Mouse (Mus musculus): Measurements from ENCODE around the gene Cxcr2. TPM values are rescaled to one million over a fixed set of nuclear protein-coding genes. Genes with fewer than 3 reads are reported as not detected.
A peak's percentile ranks its signal among the peaks of the same experiment; 100 is the strongest.

The Cxcr2 gene
- polyA plus RNA-seq, 1 experiment from 2014 or later, result 0.07 TPM

DNA sequence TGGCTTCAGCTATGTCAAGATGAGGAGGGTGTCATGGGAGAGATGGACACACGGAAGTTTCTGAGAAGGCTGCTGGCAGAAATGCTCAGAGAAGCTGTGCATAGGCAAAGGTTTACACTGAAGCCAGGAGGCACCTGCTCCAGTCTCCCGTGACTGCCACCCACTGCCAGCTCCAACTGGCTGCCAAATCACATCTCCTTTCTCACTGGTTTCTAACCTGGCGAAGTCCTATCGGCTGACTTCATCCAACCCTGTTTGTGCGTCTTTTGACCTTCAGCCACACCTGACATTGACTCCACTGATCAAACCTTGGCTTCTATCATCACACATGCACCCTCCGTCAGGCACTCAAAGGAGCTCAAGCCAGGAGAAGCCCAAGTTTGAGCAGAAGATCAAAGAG lies 35.9 kb upstream of the Cxcr2 start:
- no peak for ATAC-seq (replicated peaks; ENCODE audit: insufficient number of reproducible peaks, low FRiP score, low TSS enrichment)
- H3K9me3 ChIP-seq (replicated peaks; ENCODE audit: control insufficient read depth, low read length), result no peaks in the 10 kb centered on the region
- H3K27me3 ChIP-seq (ENCODE audit: control insufficient read depth, insufficient read depth, low read length), result peaks cover 19% of the 10 kb centered on the region
- no peaks in the 10 kb centered on the region for H3K36me3 ChIP-seq (ENCODE audit: control insufficient read depth, insufficient read depth, low read length)
- peaks cover 10% of the 10 kb centered on the region; the same call in 1 of the 2 replicates for H3K4me1 ChIP-seq (ENCODE audit: control insufficient read depth, insufficient read depth, low read length)
- no peak overlapping the region for H3K27ac ChIP-seq (ENCODE audit: low read depth, low read length)
- H3K4me3 ChIP-seq (ENCODE audit: low read depth, low read length), result no peak overlapping the region
- no peak overlapping the region for H3K9ac ChIP-seq (ENCODE audit: low read depth, low read length)
- H3K4me2 ChIP-seq, result no peak overlapping the region
- WGBS (ENCODE audit: insufficient replicate concordance), result 80% methylated on average over 6 of the region's 6 CpGs

DNA sequence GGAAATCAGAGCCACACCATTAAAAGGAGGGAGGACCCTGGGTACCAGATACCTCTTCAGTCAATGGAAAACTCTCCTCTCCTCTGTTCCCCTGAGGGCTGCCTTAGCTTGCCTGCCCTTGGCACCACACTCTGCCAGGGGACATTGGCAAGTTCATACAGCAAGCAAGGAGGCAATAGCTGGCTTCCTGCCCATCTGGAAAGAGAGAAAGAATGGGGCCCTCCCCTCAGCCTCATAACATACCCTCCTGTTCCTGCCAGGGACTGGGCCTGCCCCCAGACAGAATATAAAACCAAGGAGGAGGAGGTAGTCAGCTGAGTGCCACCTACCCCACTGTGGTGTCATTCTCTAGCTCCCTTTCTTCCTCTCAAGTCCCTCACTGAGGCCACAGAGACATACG lies 34.7 kb upstream of the Cxcr2 start:
- Histone ChIP-seq H3K4me2 (no peak overlapping the region), H3K36me3 (ENCODE audit: control insufficient read depth, insufficient read depth, low read length) (no peaks in the 10 kb centered on the region), H3K4me1 (ENCODE audit: control insufficient read depth, insufficient read depth, low read length) (peaks cover 12% of the 10 kb centered on the region), H3K9ac (ENCODE audit: low read depth, low read length) (no peak overlapping the region), H3K27ac (ENCODE audit: low read depth, low read length) (no peak overlapping the region), H3K9me3 (replicated peaks; ENCODE audit: control insufficient read depth, low read length) (no peaks in the 10 kb centered on the region), H3K27me3 (ENCODE audit: control insufficient read depth, insufficient read depth, low read length) (peaks cover 26% of the 10 kb centered on the region), H3K4me3 (ENCODE audit: low read depth, low read length) (no peak overlapping the region)
- no peak for ATAC-seq (replicated peaks; ENCODE audit: insufficient number of reproducible peaks, low FRiP score, low TSS enrichment)
- WGBS (ENCODE audit: insufficient replicate concordance), result 88% methylated on average over 1 of the region's 1 CpGs

DNA sequence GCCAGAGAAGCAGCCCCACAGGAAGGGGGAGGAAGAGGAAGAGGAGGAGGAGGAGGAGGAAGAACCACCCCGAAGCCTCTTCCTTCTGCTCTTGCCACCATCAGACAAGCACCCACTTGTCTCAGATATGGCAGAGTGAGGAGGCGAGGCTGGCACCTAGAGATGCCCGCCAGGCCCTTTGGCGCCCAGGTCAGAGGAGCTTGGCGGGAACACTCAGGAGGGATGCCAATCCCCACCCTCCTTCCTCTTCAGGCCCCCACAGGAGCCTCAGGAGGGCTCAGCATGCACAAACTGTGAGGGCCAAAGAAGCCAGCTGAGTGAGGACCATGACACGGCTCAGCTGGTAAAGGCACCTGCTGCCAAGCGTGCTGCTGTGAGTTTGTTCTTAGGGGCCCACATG lies 32.7 kb upstream of the Cxcr2 start:
- H3K4me2 ChIP-seq, result no peak overlapping the region
- peaks cover 17% of the 10 kb centered on the region for H3K4me1 ChIP-seq (ENCODE audit: control insufficient read depth, insufficient read depth, low read length)
- H3K4me3 ChIP-seq (ENCODE audit: low read depth, low read length), result no peak overlapping the region
- no peaks in the 10 kb centered on the region for H3K36me3 ChIP-seq (ENCODE audit: control insufficient read depth, insufficient read depth, low read length)
- H3K27me3 ChIP-seq (ENCODE audit: control insufficient read depth, insufficient read depth, low read length), result peaks cover 33% of the 10 kb centered on the region
- H3K9ac ChIP-seq (ENCODE audit: low read depth, low read length), result no peak overlapping the region
- no peaks in the 10 kb centered on the region for H3K9me3 ChIP-seq (replicated peaks; ENCODE audit: control insufficient read depth, low read length)
- WGBS (ENCODE audit: insufficient replicate concordance), result 73% methylated on average over 7 of the region's 7 CpGs
- no peak overlapping the region for H3K27ac ChIP-seq (ENCODE audit: low read depth, low read length)
- no peak for ATAC-seq (replicated peaks; ENCODE audit: insufficient number of reproducible peaks, low FRiP score, low TSS enrichment)

DNA sequence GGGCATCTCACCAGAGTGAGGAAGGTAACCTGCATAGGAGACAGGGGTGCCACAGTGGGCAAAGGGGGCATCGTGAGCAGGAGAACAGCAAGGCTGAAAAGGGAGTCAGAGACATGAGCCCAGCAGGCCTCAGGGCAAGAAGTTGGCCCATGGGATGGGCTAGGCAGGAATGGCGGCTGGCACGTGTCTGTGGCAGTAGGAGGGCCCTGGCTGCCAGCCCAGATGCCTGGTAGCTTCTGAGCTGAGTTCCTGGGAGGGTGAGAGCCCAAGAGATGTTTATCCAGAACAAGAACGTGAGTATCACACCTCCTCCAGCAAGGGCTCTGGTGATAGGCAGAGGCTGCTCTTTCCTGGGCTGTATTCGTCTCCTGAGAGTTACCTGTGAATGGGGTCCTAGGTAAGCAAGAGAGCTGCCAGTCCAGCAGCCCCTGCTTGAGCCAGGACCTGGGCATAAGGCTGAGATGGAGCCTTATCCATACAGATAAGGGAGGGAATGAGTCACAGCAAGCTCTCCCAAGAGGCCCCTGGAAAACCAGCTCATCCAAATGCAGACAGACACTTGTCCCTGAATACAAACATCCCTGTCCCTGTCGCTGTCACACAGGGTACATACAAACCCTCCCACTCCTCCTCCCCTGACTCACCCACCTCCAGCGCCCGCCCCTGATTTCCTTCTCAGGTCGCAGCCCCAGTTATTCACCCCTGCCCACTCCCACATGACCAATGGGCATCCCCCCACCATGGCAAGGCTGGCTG lies 31.8 kb upstream of the Cxcr2 start:
- Histone ChIP-seq H3K4me1 (ENCODE audit: control insufficient read depth, insufficient read depth, low read length) (peaks cover 17% of the 10 kb centered on the region), H3K27me3 (ENCODE audit: control insufficient read depth, insufficient read depth, low read length) (peaks cover 32% of the 10 kb centered on the region), H3K9me3 (replicated peaks; ENCODE audit: control insufficient read depth, low read length) (no peaks in the 10 kb centered on the region), H3K36me3 (ENCODE audit: control insufficient read depth, insufficient read depth, low read length) (no peaks in the 10 kb centered on the region), H3K4me2 (no peak overlapping the region), H3K9ac (ENCODE audit: low read depth, low read length) (no peak overlapping the region), H3K4me3 (ENCODE audit: low read depth, low read length) (no peak overlapping the region), H3K27ac (ENCODE audit: low read depth, low read length) (no peak overlapping the region)
- ATAC-seq (replicated peaks; ENCODE audit: insufficient number of reproducible peaks, low FRiP score, low TSS enrichment), result no peak
- 43% methylated on average over 9 of the region's 9 CpGs for WGBS (ENCODE audit: insufficient replicate concordance)

DNA sequence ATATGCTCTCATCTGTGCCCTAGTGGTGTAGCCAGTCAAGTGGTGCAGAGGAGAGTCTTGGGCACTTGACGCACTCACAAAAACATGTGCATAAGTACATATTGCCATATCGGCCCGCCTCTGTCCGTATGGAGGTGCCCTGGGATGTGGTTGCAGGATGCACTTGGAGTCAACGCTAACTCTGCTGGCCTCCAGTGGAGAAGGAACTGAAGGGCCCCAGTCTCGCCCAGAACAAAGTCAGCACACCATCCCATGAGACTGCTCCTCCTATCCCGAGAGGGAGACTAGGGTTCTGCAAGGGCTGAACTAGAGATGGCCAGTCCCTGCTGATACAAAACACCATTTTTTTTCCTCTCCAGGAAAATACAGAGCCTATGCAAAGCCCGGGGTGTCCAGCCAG lies 30.6 kb upstream of the Cxcr2 start:
- no peak overlapping the region for H3K4me3 ChIP-seq (ENCODE audit: low read depth, low read length)
- peaks cover 17% of the 10 kb centered on the region for H3K4me1 ChIP-seq (ENCODE audit: control insufficient read depth, insufficient read depth, low read length)
- H3K9me3 ChIP-seq (replicated peaks; ENCODE audit: control insufficient read depth, low read length), result no peaks in the 10 kb centered on the region
- no peak overlapping the region for H3K9ac ChIP-seq (ENCODE audit: low read depth, low read length)
- no peak for ATAC-seq (replicated peaks; ENCODE audit: insufficient number of reproducible peaks, low FRiP score, low TSS enrichment)
- H3K27ac ChIP-seq (ENCODE audit: low read depth, low read length), result no peak overlapping the region
- 53% methylated on average over 8 of the region's 8 CpGs for whole genome bisulfite sequencing (ENCODE audit: insufficient replicate concordance)
- H3K27me3 ChIP-seq (ENCODE audit: control insufficient read depth, insufficient read depth, low read length), result peaks cover 32% of the 10 kb centered on the region
- H3K36me3 ChIP-seq (ENCODE audit: control insufficient read depth, insufficient read depth, low read length), result no peaks in the 10 kb centered on the region
- peak overlapping the region; percentile 96 for H3K4me2 ChIP-seq

DNA sequence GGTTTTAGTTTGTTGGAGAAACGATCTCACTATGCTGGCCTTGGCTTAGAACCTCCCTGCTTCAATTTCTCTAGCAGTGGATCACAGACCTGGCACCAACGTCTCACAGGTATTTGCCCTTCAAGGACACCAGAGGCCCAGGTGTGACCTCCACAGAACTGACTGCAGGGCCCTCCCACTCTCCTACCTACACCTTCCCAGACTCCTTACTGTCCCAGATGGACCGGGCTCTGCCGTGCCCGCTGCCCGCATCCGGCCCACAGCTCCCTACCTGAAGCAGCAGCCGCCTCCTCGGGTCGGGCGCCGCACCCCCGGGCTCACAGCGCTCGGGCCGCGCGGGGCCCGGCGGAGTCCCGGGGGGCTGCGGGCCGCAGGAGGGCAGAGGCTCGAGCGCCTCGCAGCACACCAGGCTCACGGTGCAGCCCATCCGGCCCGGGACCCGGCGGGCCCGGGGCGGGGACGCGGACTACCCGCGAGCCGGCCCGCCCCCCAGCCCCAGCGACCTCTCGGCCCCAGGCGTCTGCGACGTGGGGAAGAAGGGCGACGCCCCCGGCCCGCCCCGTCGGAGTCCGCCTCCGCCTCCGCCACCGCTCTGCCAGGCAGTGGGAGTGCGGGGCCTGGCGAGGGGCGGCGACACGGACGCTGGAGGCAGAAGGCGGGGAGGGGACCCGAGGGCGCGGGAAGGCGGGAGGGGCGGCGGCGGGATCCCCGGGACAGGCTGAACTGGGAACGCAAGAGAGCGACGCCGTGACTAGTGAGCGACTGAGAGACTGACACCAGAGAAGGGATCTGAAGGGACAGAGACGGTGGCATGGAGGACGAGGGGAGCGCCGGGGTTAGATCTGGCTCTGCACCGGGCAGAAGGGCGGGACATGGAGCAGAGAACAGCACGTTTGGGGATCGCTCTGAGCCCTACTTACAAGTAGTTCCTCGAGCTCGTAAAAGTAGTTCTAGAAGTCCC lies 29.5 kb upstream of the Cxcr2 start, which contains the start of gene Tns1:
Tns1 (minus strand) TSS at position 429 of the 961 bp plus-strand sequence.
- peak within 1 kb of the TSS; percentile 96 for H3K4me2 ChIP-seq
- 0 out of 2 replicates have a peak within 1 kb of the TSS, but pooled peaks have one; percentile 22 for H3K27ac ChIP-seq (ENCODE audit: low read depth, low read length)
- H3K4me3 ChIP-seq (ENCODE audit: low read depth, low read length), result peak within 1 kb of the TSS; percentile 60
- 1% methylated on average over 84 of the region's 84 CpGs for WGBS (ENCODE audit: insufficient replicate concordance)
- H3K9me3 ChIP-seq (replicated peaks; ENCODE audit: control insufficient read depth, low read length), result no peaks in the 10 kb centered on the region
- H3K27me3 ChIP-seq (ENCODE audit: control insufficient read depth, insufficient read depth, low read length), result peaks cover 32% of the 10 kb centered on the region
- no peaks in the 10 kb centered on the region for H3K36me3 ChIP-seq (ENCODE audit: control insufficient read depth, insufficient read depth, low read length)
- peak within 1 kb of the TSS; percentile 73 for H3K9ac ChIP-seq (ENCODE audit: low read depth, low read length)
- peaks cover 17% of the 10 kb centered on the region for H3K4me1 ChIP-seq (ENCODE audit: control insufficient read depth, insufficient read depth, low read length)
- peak; percentile 63 for ATAC-seq (replicated peaks; ENCODE audit: insufficient number of reproducible peaks, low FRiP score, low TSS enrichment)

DNA sequence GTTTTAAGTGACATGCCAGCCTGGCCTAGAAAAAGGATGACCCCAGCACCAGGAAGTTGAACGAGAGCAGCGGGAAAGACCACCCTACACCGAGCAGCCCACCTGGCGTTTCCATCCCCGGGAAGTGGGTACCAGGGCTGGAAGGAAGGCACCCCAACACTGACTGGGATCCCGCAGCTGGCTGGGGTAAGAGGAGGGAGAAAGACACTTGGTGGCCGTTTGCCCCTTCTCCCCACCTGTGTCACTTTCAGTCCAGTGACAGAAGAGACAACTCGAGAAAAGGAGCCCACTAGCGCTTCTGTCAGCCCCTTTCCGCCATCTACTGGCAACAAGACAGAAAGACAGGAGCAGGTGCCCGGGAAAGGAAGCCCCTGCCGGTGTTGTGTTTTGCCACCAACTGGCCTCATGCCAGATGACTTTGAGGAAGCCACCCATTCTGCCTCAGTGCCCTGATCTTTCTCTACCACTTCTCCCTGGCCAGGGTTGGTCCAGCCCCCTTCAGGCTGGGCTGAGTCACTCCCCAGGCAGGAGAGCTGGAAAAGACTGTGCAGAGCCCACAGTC lies 28.7 kb upstream of the Cxcr2 start, which contains the start of gene Rufy4:
Rufy4 (plus strand) TSS at position 551 of the 562 bp plus-strand sequence.
- Histone ChIP-seq H3K4me3 (ENCODE audit: low read depth, low read length) (peak within 1 kb of the TSS; percentile 60), H3K27ac (ENCODE audit: low read depth, low read length) (no peak within 1 kb of the TSS), H3K27me3 (ENCODE audit: control insufficient read depth, insufficient read depth, low read length) (peaks cover 30% of the 10 kb centered on the region), H3K9ac (ENCODE audit: low read depth, low read length) (peak within 1 kb of the TSS; percentile 73), H3K4me2 (peak within 1 kb of the TSS; percentile 96), H3K4me1 (ENCODE audit: control insufficient read depth, insufficient read depth, low read length) (peaks cover 17% of the 10 kb centered on the region), H3K9me3 (replicated peaks; ENCODE audit: control insufficient read depth, low read length) (no peaks in the 10 kb centered on the region), H3K36me3 (ENCODE audit: control insufficient read depth, insufficient read depth, low read length) (no peaks in the 10 kb centered on the region)
- no peak; the same call in 1 of the 2 replicates for ATAC-seq (replicated peaks; ENCODE audit: insufficient number of reproducible peaks, low FRiP score, low TSS enrichment)
- under 1% methylated on average over 12 of the region's 12 CpGs for WGBS (ENCODE audit: insufficient replicate concordance)

DNA sequence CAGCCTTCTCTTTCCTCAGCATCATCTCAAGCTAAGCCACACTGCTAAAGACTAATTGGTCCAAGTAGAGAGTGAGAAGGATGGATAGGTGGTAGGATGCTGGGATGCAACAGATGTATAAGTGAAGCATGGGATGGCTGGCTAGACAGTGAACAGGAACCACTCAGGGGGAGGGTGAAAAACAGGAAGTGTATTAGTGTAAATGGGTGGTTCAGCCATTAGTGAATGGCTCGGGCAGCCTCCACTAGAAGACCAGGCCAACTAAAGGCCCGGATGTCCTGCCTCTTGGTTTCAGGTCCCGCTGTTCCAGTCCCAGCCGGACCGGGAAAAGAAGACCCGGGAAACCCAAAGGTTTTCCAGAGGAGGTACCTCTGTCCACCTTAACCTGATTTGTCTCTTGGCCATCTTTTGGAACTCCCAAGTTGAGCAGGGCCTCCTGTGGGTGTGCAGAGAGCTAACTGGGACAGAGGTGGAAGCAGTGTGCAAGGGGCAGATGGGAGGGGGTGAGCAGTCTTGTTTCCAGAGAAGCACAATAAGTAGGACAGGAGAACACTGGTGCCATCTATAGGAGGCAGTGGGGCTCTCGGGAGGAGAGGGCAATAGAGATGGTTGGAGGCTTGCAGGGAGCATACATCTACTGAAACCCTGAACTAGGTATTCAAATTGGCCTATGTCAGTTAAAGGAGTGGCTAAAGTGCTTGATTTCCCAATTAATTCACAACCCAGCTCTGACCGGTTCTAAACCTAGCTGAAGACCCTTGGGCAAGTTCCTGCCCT lies 22.7 kb upstream of the Cxcr2 start:
- Histone ChIP-seq H3K27me3 (ENCODE audit: control insufficient read depth, insufficient read depth, low read length) (peaks cover 6% of the 10 kb centered on the region), H3K9me3 (replicated peaks; ENCODE audit: control insufficient read depth, low read length) (no peaks in the 10 kb centered on the region), H3K9ac (ENCODE audit: low read depth, low read length) (no peak overlapping the region), H3K4me2 (no peak overlapping the region), H3K4me1 (ENCODE audit: control insufficient read depth, insufficient read depth, low read length) (0 out of 2 replicates have a peak, but pooled peaks cover 3% of the 10 kb centered on the region), H3K27ac (ENCODE audit: low read depth, low read length) (no peak overlapping the region), H3K4me3 (ENCODE audit: low read depth, low read length) (no peak overlapping the region), H3K36me3 (ENCODE audit: control insufficient read depth, insufficient read depth, low read length) (no peaks in the 10 kb centered on the region)
- no peak for ATAC-seq (replicated peaks; ENCODE audit: insufficient number of reproducible peaks, low FRiP score, low TSS enrichment)
- 78% methylated on average over 8 of the region's 8 CpGs for WGBS (ENCODE audit: insufficient replicate concordance)

All from heart, embryonic 11.5 days (tissue).